In the genomic region with DNA sequence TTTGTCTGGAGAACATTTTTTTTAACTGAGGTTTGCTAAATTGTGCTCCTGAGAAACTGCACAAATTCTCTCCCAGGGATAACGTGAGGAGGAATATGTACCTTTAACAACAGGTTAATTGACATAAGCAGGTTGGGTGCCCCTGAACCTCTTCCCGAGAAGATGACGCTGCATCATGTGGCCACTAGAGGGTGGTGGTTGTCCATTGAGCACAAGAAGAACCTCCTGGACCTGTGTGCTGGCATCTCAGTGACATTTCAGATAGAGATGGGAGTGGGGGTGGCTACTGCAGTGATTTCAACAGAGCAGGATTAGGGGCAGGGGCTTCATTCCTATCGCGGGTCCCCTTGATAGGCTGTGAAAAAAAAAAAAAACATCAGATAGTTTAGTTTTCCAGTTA, we compare ENCODE assay signal across 7 mouse cellular contexts. TPM values are rescaled to one million over a fixed set of nuclear protein-coding genes. Genes with fewer than 3 reads are reported as not detected.
DNase-seq lines count a peak whose midpoint lies in the region; TF ChIP-seq lines count a peak whose summit lies in the region.
"Not testable (repeated sequence)": the region's sequence is repeated elsewhere in the genome, so short reads cannot be mapped to it uniquely, and the experiment has no call there.

No protein-coding gene starts in this region.

- not testable (repeated sequence) for H3K27me3 ChIP-seq in spleen, adult 2 months (ENCODE audit: control insufficient read depth, insufficient read depth, low read length)

- 27% methylated on average over 5 of the region's 5 CpGs for WGBS in spleen, adult 2 months

- TF ChIP-seq CTCF in spleen, adult 2 months (IDR thresholded peaks at IDR 0.05; ENCODE audit: extremely low read depth, insufficient read depth, insufficient read length, insufficient replicate concordance), result peak; percentile 44; the same call in 1 of the 2 replicates

- not testable (repeated sequence) for H3K4me3 ChIP-seq in spleen, adult 2 months (ENCODE audit: extremely low read depth, insufficient read depth, insufficient read length)

- H3K36me3 ChIP-seq in spleen, adult 2 months (ENCODE audit: control insufficient read depth, insufficient read depth, low read length), result not testable (repeated sequence)

- peak; percentile 31 for DNase-seq in adrenal gland, adult 8-10 months
- peak; percentile 46 for DNase-seq in embryo, embryonic 10 days (ENCODE audit: low spot score)
- peak; percentile 93 for DNase-seq in heart, adult 11 months
- DNase-seq in kidney, postnatal 10 days, result peak; percentile 80
- peak; percentile 48 to 51 for DNase-seq in left cerebral cortex, postnatal 36 days (ENCODE audit: low spot score in 2 of 2)
- DNase-seq in naive thymus-derived CD4-positive, alpha-beta T cell, adult 2 months (ENCODE audit: low read depth), result peak; percentile 62
- peak; percentile 8 to 49 for DNase-seq in spleen, adult 2 months (ENCODE audit: low read depth in 1 of 2, low spot score in 2 of 2)

- H3K27ac ChIP-seq in spleen, adult 2 months (ENCODE audit: insufficient read depth, low read length), result not testable (repeated sequence)

- TF ChIP-seq POLR2A in spleen, adult 2 months (IDR thresholded peaks at IDR 0.05; ENCODE audit: low read depth, low read length), result not testable (repeated sequence)

- intact Hi-C loops in left cerebral cortex, postnatal 36 days (cut with DNase I), result not testable (repeated sequence)

- not testable (repeated sequence) for H3K4me1 ChIP-seq in spleen, adult 2 months (ENCODE audit: control insufficient read depth, insufficient read depth, insufficient read length)

RNA-seq across cellular contexts. Expression of a gene that starts 2.3 kb away (rescaled TPM):
- 1 to 10 TPM in 3 of 4 experiments, under 1 TPM in 1; 0.44 to 4.3 (median 2.1) TPM for total RNA-seq in adrenal gland, adult 8-10 months (2022)
- 1 to 10 TPM in 1 of 2 experiments, under 1 TPM in 1; 0.67 to 1.6 TPM for total RNA-seq in left cerebral cortex, postnatal 36 days (2021)
- 0.12 and 0.18 TPM in 2 replicates for polyA plus RNA-seq in spleen, adult 2 months (2012; rRNA removed)

RNA-seq across cellular contexts. Expression of a gene that starts 16.9 kb away (rescaled TPM):
- total RNA-seq in adrenal gland, adult 8-10 months (2022), result not detected
- total RNA-seq in left cerebral cortex, postnatal 36 days (2021), result not detected
- polyA plus RNA-seq in spleen, adult 2 months (2012; rRNA removed), result not detected in 2 replicates

RNA-seq across cellular contexts. Expression of a gene that starts 27.1 kb away (rescaled TPM):
- total RNA-seq in adrenal gland, adult 8-10 months (2022), result not detected
- not detected for total RNA-seq in left cerebral cortex, postnatal 36 days (2021)
- polyA plus RNA-seq in spleen, adult 2 months (2012; rRNA removed), result not detected in 2 replicates

RNA-seq across cellular contexts. Expression of a gene that starts 33.9 kb away (rescaled TPM):
- 10 to 100 TPM; 48.8 to 67.7 (median 62.8) TPM for total RNA-seq in adrenal gland, adult 8-10 months (2022)
- total RNA-seq in left cerebral cortex, postnatal 36 days (2021), result 10 to 100 TPM; 67.1 to 75.2 TPM
- 11.8 and 12.9 TPM in 2 replicates for polyA plus RNA-seq in spleen, adult 2 months (2012; rRNA removed)

RNA-seq across cellular contexts. Expression of a gene that starts 43.6 kb away (rescaled TPM):
- total RNA-seq in adrenal gland, adult 8-10 months (2022), result 10 to 100 TPM; 49.4 to 93.5 (median 75.7) TPM
- 10 to 100 TPM; 37.5 to 43.2 TPM for total RNA-seq in left cerebral cortex, postnatal 36 days (2021)
- polyA plus RNA-seq in spleen, adult 2 months (2012; rRNA removed), result 21.0 and 23.8 TPM in 2 replicates

Comparison
In these comparisons a context has a peak if more than half of its experiments do, and no peak if none do; other contexts are left out.
1. DNase-seq: peak in every context shown above with its lines; median percentile 93 in heart, adult 11 months; 80 in kidney, postnatal 10 days; 62 in naive thymus-derived CD4-positive, alpha-beta T cell, adult 2 months; 50 in left cerebral cortex, postnatal 36 days; 46 in embryo, embryonic 10 days; 31 in adrenal gland, adult 8-10 months; 28 in spleen, adult 2 months.